Mouse (Mus musculus): Measurements from ENCODE around the gene Med27. TPM values are rescaled to one million over a fixed set of nuclear protein-coding genes. Genes with fewer than 3 reads are reported as not detected.

Gene Med27
- total RNA-seq, 2 experiments from 2014 or later: 38.9 to 39.3 TPM

- peak; percentile 30 to 50 for DNase-seq (ENCODE audit: extremely low spot score in 1 of 2, low spot score in 2 of 2)
- no peak for TF ChIP-seq CTCF (IDR thresholded peaks at IDR 0.05)
- H3K27ac ChIP-seq: peak overlapping the region; percentile 56
- no peak overlapping the region for H3K4me3 ChIP-seq
- intact Hi-C loops (cut with DNase I): no loop called here
Measured at GRCm38 (mm10) chr2:29563986-29564385, 217.4 kb downstream of the Med27 start.

GRCm38 (mm10) chr2:29565570-29566433 lies 219.2 kb downstream of the Med27 start:
- DNase-seq (ENCODE audit: extremely low spot score in 1 of 2, low spot score in 2 of 2): no peak
- intact Hi-C loops (cut with DNase I): no loop called here
- TF ChIP-seq CTCF (IDR thresholded peaks at IDR 0.05): no peak
- no peak overlapping the region for H3K4me3 ChIP-seq
- no peak overlapping the region for H3K27ac ChIP-seq

- DNase-seq (ENCODE audit: extremely low spot score in 1 of 2, low spot score in 2 of 2): no peak
- peak; percentile 51 for TF ChIP-seq CTCF (IDR thresholded peaks at IDR 0.05)
- Histone ChIP-seq H3K4me3 (no peak overlapping the region), H3K27ac (no peak overlapping the region)
- intact Hi-C loops (cut with DNase I): no loop called here
Measured at GRCm38 (mm10) chr2:29571921-29572700, 225.5 kb downstream of the Med27 start.

DNA sequence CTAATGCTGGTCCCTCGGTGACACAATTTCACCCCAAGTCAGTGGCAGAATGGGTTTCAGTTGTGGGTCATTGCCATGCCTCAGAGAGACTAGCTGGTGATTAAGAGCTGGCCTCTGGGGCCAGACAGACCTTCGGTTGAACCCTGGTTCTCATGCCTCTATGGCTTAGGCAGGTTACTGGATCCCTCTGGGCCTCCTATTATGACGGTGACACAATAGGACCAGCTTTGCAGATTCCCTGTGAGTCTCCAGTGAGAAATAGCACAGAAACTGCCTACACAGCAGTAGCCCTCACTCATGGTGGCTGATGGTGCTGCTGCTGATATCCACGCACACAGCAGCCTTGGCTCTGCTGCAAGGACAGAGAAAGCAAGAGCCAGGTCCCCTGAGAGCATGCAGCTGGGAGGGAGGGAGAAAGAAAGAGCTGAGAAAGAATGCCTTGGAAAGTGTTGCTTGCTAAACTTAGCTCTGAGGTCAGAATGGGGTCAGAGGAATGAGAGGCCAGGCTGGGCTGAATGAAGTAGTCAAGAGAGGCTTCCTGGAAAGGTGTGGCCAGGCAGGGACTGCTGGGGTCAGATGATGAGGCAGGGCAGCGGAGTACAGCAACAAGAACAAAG lies 226.3 kb downstream of the Med27 start:
- intact Hi-C loops (cut with DNase I): no loop called here
- H3K27ac ChIP-seq: no peak overlapping the region
- no peak overlapping the region for H3K4me3 ChIP-seq
- TF ChIP-seq CTCF (IDR thresholded peaks at IDR 0.05): no peak
- no peak for DNase-seq (ENCODE audit: extremely low spot score in 1 of 2, low spot score in 2 of 2)

DNA sequence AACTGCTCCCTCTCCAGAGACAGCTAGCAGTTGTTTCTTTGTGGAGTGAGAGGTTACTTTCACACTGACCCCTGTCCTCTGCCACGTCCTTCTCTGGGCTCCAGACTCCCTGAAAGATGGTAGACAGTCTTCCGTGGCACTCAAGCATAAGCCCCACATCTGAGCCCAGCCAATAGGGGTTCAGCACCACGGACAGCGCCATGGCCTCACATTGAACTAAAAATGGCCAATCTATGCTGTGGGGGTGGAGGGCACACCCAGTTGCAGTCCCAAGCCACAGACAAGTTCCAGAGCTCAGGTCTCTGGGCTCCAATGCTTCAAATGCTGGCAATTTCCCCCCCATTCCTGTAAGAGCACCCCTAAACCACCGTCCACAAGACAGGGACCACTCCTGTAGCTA lies 227.0 kb downstream of the Med27 start:
- H3K4me3 ChIP-seq: no peak overlapping the region
- intact Hi-C loops (cut with DNase I): no loop called here
- no peak for DNase-seq (ENCODE audit: extremely low spot score in 1 of 2, low spot score in 2 of 2)
- no peak for TF ChIP-seq CTCF (IDR thresholded peaks at IDR 0.05)
- H3K27ac ChIP-seq: no peak overlapping the region

- intact Hi-C loops (cut with DNase I): no loop called here
- Histone ChIP-seq H3K4me3 (no peak overlapping the region), H3K27ac (no peak overlapping the region)
- no peak for TF ChIP-seq CTCF (IDR thresholded peaks at IDR 0.05)
- DNase-seq (ENCODE audit: extremely low spot score in 1 of 2, low spot score in 2 of 2): no peak
Measured at GRCm38 (mm10) chr2:29574187-29574586, 227.6 kb downstream of the Med27 start.

Small RNA genes within 50 kb of the gene (microRNA-seq; reads per million reads assigned to microRNA genes)
- 0 reads per million in 2 experiments for gene Mir133c

Other genes starting within 250 kb of the Med27 start
- gene Setx, start 222.6 kb upstream of the Med27 start, total RNA-seq (2021): 10 to 100 TPM; 46.6 to 49.4 TPM
- 10 to 100 TPM; 82.4 to 90.1 TPM for gene Ntng2, start 93.8 kb upstream of the Med27 start, total RNA-seq (2021)

All from left cerebral cortex, adult 2 months (tissue).